Mouse (Mus musculus) olfactory bulb, adult 2 months (tissue): ENCODE data around the gene Lhx5.

Source experiments
- CTCF ChIP-seq: fragments of 200-500 bp; IDR thresholded peaks from 2 replicates; pipeline ENCODE4 v1.5.1; 2012; ENCODE audit warnings: low read depth, mild to moderate bottlenecking, low read length, moderate library complexity; ENCODE audit not compliant: insufficient read depth
- POLR2A ChIP-seq: fragments of 200-500 bp; IDR thresholded peaks from 2 replicates; pipeline ENCODE4 v1.6.1; 2012; ENCODE audit warnings: mild to moderate bottlenecking, low read depth, low read length, moderate library complexity; ENCODE audit not compliant: insufficient read depth

DNA sequence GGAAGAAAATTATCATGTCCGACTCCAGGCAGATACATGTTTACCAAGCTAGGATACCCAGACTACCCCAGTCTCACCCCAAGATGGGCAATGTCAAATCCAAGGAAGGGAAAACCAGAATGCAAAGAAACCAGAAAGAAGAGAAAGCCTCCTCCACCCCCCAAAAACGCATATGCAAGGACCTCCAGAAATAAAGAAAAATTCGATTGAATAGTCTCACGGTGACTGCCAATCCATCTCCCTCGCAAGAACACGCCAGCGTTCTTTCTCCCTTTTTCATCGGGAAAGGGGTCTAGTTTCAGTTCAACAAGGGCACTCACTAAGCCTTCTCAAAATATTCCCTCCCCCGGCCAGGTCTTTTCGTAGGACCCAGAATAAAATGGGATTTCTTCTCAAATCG is 6.8 kb upstream of the Lhx5 start:
- TF ChIP-seq CTCF (no peak), POLR2A (no peak)
